Comparison of ENCODE assay signal across 31 mouse cellular contexts in the genomic region with DNA sequence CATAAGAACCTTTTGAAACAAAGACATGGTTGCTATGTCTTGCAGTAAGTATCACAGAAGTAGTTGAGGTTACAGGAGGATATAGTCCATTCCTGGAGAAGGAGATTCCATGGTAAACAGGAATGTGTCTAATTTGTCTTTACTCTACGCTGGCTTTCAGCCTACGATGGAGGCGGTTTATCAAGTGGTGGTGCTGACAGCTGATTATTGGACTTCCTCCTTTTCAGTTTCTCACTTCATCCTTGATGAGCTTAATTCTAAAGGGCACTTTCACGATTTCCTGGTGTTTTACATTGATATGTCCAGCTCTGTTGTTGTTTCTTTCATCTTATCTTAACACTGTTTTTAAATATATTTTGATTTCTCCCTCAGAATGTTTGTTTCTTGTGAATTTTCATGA.
"Had no signal": no experiment of that assay in that cellular context is flagged by ENCODE, and none has a peak within 500 bp of the region (broad histone marks: within the 10 kb centered on the region; RNA-seq: fewer than 3 reads in every experiment).

No protein-coding gene starts in this region.

- H3K27me3 ChIP-seq: limb, embryonic 12.5 days; limb, embryonic 13.5 days; limb, embryonic 15.5 days; liver, embryonic 12.5 days; liver, embryonic 13.5 days; liver, embryonic 15.5 days; lung, embryonic 15.5 days; megakaryocyte, embryonic 14.5 days; midbrain, embryonic 12.5 days; midbrain, embryonic 13.5 days; midbrain, embryonic 15.5 days had no signal

- H3K27ac ChIP-seq: limb, embryonic 10.5 days; limb, embryonic 12.5 days; limb, embryonic 13.5 days; limb, embryonic 15.5 days; liver, embryonic 12.5 days; liver, embryonic 13.5 days; liver, embryonic 14.5 days; liver, embryonic 15.5 days; lung, embryonic 15.5 days; macrophage; midbrain, embryonic 10.5 days; midbrain, embryonic 12.5 days; midbrain, embryonic 13.5 days; midbrain, embryonic 15.5 days had no signal

- H3K4me2 ChIP-seq: limb, embryonic 12.5 days; limb, embryonic 13.5 days; limb, embryonic 15.5 days; liver, embryonic 11.5 days; liver, embryonic 12.5 days; liver, embryonic 13.5 days; liver, embryonic 15.5 days; lung, embryonic 14.5 days; lung, embryonic 15.5 days; midbrain, embryonic 11.5 days; midbrain, embryonic 12.5 days; midbrain, embryonic 13.5 days; midbrain, embryonic 15.5 days had no signal

- H3K9ac ChIP-seq: limb, embryonic 12.5 days; limb, embryonic 13.5 days; limb, embryonic 15.5 days; liver, embryonic 12.5 days; liver, embryonic 13.5 days; liver, embryonic 14.5 days; liver, embryonic 15.5 days; liver, postnatal 0 days; lung, embryonic 14.5 days; lung, embryonic 15.5 days; midbrain, embryonic 12.5 days; midbrain, embryonic 13.5 days; midbrain, embryonic 15.5 days had no signal

- H3K9me3 ChIP-seq: limb, embryonic 10.5 days; limb, embryonic 15.5 days; liver, embryonic 12.5 days; liver, embryonic 15.5 days; lung, embryonic 15.5 days; midbrain, embryonic 12.5 days; midbrain, embryonic 13.5 days; midbrain, embryonic 15.5 days had no signal

- H3K4me3 ChIP-seq: limb, embryonic 10.5 days; limb, embryonic 12.5 days; limb, embryonic 13.5 days; limb, embryonic 15.5 days; liver, embryonic 12.5 days; liver, embryonic 13.5 days; liver, embryonic 15.5 days; lung, embryonic 15.5 days; megakaryocyte, embryonic 14.5 days; midbrain, embryonic 10.5 days; midbrain, embryonic 12.5 days; midbrain, embryonic 13.5 days; midbrain, embryonic 15.5 days; myocyte had no signal

- ATAC-seq: liver, embryonic 12.5 days; liver, postnatal 0 days; lung, postnatal 0 days; midbrain, embryonic 13.5 days; midbrain, embryonic 15.5 days; midbrain, embryonic 16.5 days had no signal

- H3K4me1 ChIP-seq: limb, embryonic 12.5 days; limb, embryonic 13.5 days; limb, embryonic 15.5 days; liver, embryonic 12.5 days; liver, embryonic 13.5 days; liver, embryonic 15.5 days; lung, embryonic 15.5 days; megakaryocyte, embryonic 14.5 days; midbrain, embryonic 10.5 days; midbrain, embryonic 12.5 days; midbrain, embryonic 13.5 days; midbrain, embryonic 15.5 days had no signal

- DNase-seq: left cerebral cortex, postnatal 4 days; liver; liver, embryonic 13.5 days; liver, postnatal 0 days; lung, adult 18-20 months; lung, adult 2 months; lung, embryonic 14.5 days; lung, postnatal 10 days; lung, postnatal 14 days; lung, postnatal 36 days; lung, postnatal 4 days; midbrain, embryonic 14.5 days had no signal

- H3K36me3 ChIP-seq: limb, embryonic 10.5 days; limb, embryonic 12.5 days; limb, embryonic 13.5 days; limb, embryonic 15.5 days; liver, embryonic 12.5 days; liver, embryonic 13.5 days; liver, embryonic 15.5 days; lung, embryonic 15.5 days; midbrain, embryonic 10.5 days; midbrain, embryonic 12.5 days; midbrain, embryonic 13.5 days; midbrain, embryonic 15.5 days had no signal
